Mouse (Mus musculus): ENCODE measurements at regions not wholly inside any gene's neighbourhood (a gene's known extent, or its start where the extent isn't known, plus 50 kb on each side); places are given as distances from the start of the nearest gene placed in this dataset.

GRCm38 (mm10) chr2:171812701-171813100, 230.6 kb downstream of the Cbln4 start:
- TF ChIP-seq CTCF (IDR thresholded peaks at IDR 0.05; ENCODE audit: low read depth) (no peak), EP300 (IDR thresholded peaks at IDR 0.05; ENCODE audit: low read depth) (no peak)

Measured in liver, embryonic 14.5 days (tissue).